Mouse (Mus musculus) megakaryocyte, embryonic 14.5 days (primary cell): ENCODE measurements around the gene Ank.
"Not testable (repeated sequence)": the region's sequence is repeated elsewhere in the genome, so short reads cannot be mapped to it uniquely, and the experiment has no call there.

ENCODE experiments used
- FLI1 ChIP-seq: IDR thresholded peaks from 2 replicates; pipeline ENCODE4 v1.6.1; 2012; ENCODE audit warnings: low read length, inconsistent platforms, mixed read lengths
- GATA1 ChIP-seq: IDR thresholded peaks from 3 replicates; pipeline ENCODE4 v1.6.1; 2012; ENCODE audit warnings: mixed read lengths, low read length, inconsistent platforms, borderline replicate concordance

DNA sequence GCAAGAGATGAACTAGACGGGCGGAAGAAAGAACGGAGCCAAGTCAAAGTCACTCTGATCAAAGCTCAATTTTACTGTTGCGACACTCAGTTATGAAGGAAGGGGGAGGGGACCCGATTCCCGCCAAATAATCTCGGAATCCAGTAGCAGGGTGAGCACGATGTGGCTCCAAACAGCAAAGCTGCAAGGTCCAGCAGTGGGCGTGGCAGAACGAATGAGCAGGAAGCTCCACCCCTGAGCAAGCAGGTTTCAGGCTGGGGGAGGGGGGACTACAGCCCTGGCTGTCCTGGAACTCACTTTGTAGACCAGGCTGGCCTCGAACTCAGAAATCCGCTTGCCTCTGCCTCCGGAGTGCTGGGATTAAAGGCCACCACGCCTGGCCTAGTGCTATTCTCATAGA lies 6.7 kb upstream of the Ank start:
- TF ChIP-seq GATA1, FLI1: not testable (repeated sequence)
